In the genomic region with DNA sequence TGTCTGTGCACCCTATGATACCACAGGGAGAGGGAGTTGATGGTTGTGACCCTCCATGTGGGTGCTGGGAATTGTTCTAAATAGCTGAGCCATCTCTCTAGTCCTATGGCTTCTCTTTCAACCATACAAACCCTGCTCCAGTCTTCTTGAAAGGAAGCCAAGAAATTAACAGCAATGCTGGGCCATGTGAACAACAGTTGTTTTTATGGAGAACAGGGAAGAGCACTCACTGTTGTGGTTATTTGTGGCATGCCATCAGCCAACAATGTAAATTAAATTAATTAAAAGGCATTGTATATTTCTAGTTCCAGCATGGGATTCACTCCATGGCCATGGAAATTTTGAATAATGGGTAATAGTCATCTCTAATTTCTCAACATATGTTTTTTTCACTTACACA, we compare ENCODE assay signal across 19 mouse cellular contexts.
"Had no signal": no experiment of that assay in that cellular context is flagged by ENCODE, and none has a peak within 500 bp of the region (broad histone marks: within the 10 kb centered on the region; RNA-seq: fewer than 3 reads in every experiment).

No protein-coding gene starts in this region.

- ATAC-seq: liver, postnatal 0 days; lung, postnatal 0 days; midbrain, embryonic 13.5 days; midbrain, embryonic 15.5 days had no signal

- DNase-seq: liver, postnatal 0 days; lung, adult 2 months; lung, postnatal 14 days; lung, postnatal 36 days; right cerebral cortex, postnatal 14 days; thymus, adult 2 months; thymus, postnatal 14 days; thymus, postnatal 36 days had no signal

- H3K4me2 ChIP-seq: liver, embryonic 15.5 days; lung, embryonic 15.5 days; midbrain, embryonic 11.5 days; midbrain, embryonic 13.5 days; midbrain, embryonic 15.5 days; neural tube, embryonic 12.5 days; stomach, embryonic 15.5 days had no signal

- H3K9me3 ChIP-seq: liver, embryonic 15.5 days; lung, embryonic 15.5 days; midbrain, embryonic 13.5 days; midbrain, embryonic 15.5 days; neural tube, embryonic 12.5 days; stomach, embryonic 15.5 days had no signal

- H3K9ac ChIP-seq: liver, embryonic 15.5 days; liver, postnatal 0 days; lung, embryonic 15.5 days; midbrain, embryonic 13.5 days; midbrain, embryonic 15.5 days; neural tube, embryonic 12.5 days; stomach, embryonic 15.5 days had no signal

- H3K27me3 ChIP-seq: liver, embryonic 15.5 days; lung, embryonic 15.5 days; megakaryocyte, embryonic 14.5 days; midbrain, embryonic 13.5 days; midbrain, embryonic 15.5 days; neural tube, embryonic 12.5 days; stomach, embryonic 15.5 days had no signal

- H3K4me3 ChIP-seq: liver, embryonic 15.5 days; lung, embryonic 15.5 days; megakaryocyte, embryonic 14.5 days; midbrain, embryonic 13.5 days; midbrain, embryonic 15.5 days; neural tube, embryonic 12.5 days; stomach, embryonic 15.5 days had no signal

- H3K27ac ChIP-seq: liver, embryonic 15.5 days; lung, embryonic 15.5 days; macrophage; midbrain, embryonic 13.5 days; midbrain, embryonic 15.5 days; neural tube, embryonic 12.5 days; stomach, embryonic 15.5 days; stomach, postnatal 0 days had no signal

- H3K36me3 ChIP-seq: liver, embryonic 15.5 days; lung, embryonic 15.5 days; midbrain, embryonic 13.5 days; midbrain, embryonic 15.5 days; neural tube, embryonic 12.5 days; stomach, embryonic 15.5 days had no signal

- H3K4me1 ChIP-seq: liver, embryonic 15.5 days; lung, embryonic 15.5 days; megakaryocyte, embryonic 14.5 days; midbrain, embryonic 15.5 days; neural tube, embryonic 12.5 days; stomach, embryonic 15.5 days had no signal
